Mouse (Mus musculus) heart, postnatal 0 days (tissue): ENCODE results near the gene Pole2.

Experiments used
- CTCF ChIP-seq: IDR thresholded peaks from 2 replicates; pipeline ENCODE4 v1.5.1; 2016; ENCODE audit warnings: antibody characterized with exemption, control low read depth, low read depth
- EP300 ChIP-seq: IDR thresholded peaks from 2 replicates; pipeline ENCODE4 v1.6.1; 2016; ENCODE audit warnings: antibody characterized with exemption, low read depth

GRCm38 (mm10) chr12:69183583-69184308 is 44.2 kb downstream of the Pole2 start, which contains the start of the genes Rpl36al and Mgat2:
- no peak for TF ChIP-seq EP300
- TF ChIP-seq CTCF, result no peak
